Mouse (Mus musculus) ovary, postnatal 36 days (tissue): Measurements from ENCODE around the gene Spp1.
"Not testable (repeated sequence)": the region's sequence is repeated elsewhere in the genome, so short reads cannot be mapped to it uniquely, and the experiment has no call there.

Experiments
- DNase-seq: peaks from one replicate; pipeline ENCODE4 v3.0.0; 2022; ENCODE audit warnings: low spot score, mixed read lengths

Spp1 gene

DNA sequence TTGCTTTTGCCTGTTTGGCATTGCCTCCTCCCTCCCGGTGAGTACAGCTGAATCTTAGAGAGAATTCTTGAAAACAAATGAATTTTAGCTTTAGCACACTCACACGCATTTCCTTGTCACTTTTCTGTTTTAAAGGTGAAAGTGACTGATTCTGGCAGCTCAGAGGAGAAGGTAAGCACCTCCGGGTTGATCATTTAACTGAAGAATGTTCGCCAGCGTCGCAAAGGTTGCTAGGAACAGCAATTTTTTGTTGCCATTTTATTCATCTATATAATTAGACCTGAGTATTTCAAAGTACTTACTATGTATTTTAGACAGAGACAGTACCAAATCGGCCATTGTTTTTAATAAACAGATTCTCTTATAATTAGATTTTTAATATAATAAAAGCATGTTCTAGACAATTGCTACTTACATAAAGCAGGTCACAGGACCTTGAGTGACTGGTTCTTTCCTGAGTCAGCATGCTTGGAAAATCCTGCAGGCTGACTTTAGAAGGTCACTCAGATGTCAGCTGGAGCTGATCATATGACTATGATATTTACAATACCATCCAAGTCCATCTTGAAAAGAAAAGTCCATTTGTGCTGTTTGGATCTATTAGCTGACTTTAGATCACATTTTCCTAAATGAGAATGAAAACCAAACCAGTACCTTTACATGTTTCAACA lies 1.6 kb downstream of the Spp1 start:
- no peak for DNase-seq

DNA sequence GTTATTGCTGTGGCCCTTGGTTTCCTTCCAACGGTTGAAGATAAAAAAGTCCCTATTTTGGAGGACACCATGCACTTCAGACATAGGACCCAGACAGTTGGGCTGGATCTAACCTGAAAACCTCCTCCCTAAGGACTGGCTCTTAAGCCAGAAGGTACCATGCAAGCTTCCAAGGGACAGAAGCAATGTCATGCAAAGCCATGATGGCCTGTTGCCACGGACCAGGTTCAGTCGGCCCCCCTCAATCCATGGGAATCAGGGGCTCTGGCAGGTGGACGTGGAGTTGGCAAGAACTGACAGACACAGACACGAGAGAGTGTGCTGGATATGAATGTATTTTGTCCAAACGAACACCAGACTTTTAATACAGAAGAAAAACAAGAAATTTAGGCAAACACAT lies 7.5 kb downstream of the Spp1 start:
- no peak for DNase-seq

DNA sequence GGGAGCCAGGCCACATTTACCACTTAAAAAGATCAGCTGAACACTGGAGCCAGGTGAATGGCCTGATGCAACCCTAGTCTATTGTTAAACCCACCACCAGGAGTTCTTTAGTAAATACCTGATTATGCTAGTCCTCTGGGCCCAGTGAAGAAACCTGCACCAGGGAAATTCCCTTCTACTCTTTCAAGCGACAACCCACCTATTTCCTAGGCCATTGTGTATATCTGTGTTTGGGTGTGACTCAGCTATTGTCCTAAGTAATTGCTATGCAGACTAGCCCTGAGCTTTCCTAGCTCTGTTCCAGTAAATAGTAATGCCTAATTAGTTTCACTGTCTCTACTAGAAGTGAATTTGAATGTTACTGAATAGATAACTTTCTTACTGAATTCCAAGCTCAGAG lies 7.9 kb downstream of the Spp1 start:
- no peak for DNase-seq

DNA sequence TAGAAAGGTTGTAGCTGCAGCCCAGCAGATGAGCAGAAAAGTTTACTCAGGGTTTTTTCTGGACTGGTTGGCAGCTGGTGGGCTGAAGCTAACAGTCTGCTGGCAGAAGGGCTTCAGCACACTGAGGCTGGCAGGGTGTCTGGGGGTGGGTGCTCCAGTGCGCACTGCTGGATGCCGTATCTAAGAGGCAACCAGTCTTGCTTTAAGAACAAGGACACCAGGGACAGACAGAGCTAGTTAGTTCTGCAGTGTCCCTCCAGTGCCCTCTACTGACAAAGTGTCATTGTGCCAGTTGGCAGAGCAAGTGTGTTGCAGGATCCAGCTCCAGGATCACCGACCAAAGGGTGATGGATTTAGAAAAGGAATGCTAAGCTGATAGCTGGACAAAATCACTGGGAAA lies 11.2 kb downstream of the Spp1 start:
- DNase-seq, result peak; percentile 45

DNA sequence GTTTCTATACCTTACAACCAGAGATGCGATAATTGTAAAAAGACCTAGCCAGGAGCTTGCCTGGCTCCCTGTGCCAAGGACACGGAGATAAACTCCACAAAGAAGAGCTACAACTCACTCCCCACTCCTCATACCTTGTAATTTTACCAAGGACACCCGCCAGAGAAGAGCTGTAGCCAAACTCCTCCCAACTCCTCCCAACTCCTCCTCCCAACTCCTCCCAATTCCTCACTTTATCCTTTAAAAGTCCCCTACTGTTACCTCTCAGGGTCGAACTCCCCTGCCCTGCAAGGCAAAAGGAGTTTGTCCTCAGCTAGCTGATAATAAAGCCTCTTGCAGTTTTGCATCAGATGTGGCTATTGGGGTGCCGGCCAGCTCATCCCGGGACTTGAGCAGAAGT lies 13.4 kb downstream of the Spp1 start:
- DNase-seq, result not testable (repeated sequence)

DNA sequence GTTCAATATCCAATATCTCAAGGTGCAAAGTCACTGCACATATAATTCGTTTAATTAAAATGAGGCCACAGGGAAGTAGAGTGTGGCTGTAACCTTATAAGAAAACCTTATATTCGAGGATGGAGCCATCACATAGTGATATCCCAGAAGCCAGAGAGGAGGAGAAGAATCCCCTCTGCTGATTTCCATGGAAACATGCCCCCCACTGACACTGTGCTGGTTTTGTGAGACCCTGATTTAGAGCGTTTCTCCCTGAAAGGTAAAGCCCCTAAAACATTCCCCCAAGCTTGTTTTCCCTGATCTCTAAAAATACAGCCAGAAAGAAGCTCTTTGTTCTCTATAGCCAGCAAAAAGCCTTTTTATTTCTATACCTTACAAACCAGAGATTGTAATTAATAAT lies 14.6 kb downstream of the Spp1 start:
- DNase-seq, result no peak

DNA sequence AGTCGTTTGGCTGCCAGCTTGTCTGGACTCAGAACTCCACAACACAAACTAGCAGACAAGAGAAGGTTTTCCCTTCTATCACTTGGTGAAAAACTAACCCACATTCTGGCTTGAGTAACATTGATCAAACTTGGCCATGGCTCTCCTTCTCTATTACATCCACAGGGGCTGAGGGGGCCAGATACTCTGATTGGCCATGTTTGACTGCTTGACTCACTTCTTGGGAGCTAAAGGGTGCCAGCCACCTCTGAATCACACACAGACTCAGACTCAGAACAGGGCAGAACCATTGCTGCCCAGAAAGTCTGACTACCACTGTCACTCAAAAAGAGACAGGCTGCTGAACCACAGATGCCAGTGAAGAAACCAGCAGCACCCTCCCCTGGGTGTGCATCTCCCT lies 18.2 kb downstream of the Spp1 start:
- DNase-seq, result no peak

DNA sequence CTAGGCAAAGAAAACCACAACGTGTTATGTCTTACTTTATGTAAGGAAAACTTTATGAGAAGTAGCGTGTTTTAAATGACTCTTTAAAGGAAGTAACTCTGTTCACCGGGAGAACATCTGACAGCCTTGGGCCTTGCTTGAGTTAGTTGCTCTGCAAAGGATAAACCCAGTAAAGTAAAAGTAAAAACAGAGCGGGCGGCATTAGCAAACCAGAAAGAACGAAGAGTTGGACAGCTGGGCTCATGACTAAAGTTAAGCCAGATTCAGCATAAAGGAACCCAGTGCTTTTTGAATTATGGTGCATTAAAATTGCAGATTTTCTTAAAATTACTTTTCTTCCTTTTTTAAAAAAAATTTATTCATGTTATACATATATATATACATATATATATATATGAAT lies 19.6 kb downstream of the Spp1 start:
- no peak for DNase-seq

DNA sequence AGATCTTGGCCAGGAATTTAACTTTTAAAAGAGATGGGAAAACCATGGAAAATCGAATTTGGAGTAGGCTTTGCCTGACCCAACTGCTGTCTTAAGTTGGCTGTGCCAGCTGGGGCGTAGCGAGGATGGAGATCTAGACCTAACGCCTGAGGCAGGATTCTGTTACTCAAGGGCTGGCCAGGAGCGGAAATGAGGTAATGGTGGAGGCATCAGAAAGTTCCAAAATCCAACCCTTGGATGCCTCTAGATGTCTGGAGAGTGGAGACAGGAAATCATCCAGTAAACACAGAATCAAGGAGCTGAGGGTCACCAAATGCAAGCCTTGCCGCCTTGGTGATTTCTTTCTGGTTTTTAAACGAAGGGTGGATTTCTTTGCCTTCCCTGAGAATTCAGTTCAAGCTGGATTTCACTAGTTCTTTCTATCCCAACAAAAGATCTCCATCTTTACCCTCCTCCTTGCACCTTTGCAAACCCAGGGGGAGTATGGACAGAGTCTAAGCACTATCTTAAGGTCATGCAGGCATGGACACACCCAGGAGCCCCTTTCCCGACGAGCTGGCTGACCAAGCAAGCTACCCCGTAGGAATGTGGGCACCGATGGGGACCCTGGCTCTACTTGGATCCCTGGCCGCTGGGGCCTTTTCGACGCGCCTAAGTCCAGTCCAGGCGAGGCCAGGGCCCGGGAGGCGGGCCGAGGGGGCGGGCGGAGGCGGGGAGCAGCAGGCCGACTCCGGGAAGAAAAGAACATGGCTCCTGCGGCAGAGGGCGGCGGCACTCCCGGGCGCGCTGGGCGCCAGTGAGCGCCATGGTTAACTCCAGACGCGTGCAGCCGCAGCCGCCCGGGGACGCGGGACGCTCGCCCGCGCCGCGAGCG lies 24.2 kb downstream of the Spp1 start, which contains the start of gene Pkd2:
Gene Pkd2 (plus strand): TSS at position 619 of the 874 bp plus-strand sequence.
- DNase-seq, result peak; percentile 85

DNA sequence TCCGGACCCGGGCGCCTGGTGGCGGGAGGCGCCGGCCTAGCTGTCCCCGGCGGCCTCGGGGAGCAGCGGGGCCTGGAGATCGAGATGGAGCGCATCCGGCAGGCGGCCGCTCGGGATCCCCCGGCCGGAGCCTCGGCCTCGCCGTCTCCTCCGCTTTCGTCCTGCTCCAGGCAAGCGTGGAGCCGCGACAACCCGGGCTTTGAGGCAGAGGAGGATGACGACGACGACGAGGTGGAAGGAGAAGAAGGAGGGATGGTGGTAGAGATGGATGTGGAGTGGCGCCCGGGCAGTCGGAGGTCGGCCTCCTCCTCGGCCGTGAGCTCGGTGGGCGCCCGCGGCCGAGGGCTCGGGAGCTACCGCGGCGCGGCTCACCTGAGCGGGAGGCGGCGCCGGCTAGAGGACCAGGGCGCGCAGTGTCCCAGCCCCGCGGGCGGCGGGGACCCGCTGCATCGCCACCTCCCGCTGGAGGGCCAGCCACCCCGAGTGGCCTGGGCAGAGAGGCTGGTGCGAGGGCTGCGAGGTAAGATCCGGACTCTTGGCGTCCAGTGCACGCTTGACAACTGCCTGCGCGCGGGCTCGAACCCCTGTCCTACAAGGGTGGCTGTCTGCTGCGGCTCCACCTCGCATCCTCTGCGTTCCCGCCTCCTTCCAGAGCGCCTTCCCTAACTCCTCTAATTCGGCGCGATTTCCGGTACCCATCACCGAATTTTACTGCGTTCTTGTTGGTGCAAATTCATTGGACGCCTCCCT lies 25.0 kb downstream of the Spp1 start:
- DNase-seq, result peak; percentile 58

DNA sequence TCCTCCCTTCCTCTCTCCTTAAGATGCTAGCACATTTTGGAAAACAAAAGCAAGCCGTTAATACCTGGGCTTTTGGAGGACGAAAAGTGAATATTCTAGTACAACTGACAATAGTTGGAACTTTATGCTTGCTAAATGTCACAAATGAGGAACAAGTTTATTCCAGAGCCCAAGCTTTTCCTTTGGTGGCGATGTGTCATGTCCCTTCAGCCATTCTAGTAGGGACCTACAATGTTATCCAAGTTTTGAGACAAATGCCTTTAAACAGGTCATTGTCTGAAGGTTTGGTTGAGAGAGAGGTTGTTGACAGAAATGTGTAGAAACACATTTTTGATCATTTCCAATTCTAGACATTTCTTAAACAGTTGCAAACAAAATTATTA lies 25.5 kb downstream of the Spp1 start:
- no peak for DNase-seq

DNA sequence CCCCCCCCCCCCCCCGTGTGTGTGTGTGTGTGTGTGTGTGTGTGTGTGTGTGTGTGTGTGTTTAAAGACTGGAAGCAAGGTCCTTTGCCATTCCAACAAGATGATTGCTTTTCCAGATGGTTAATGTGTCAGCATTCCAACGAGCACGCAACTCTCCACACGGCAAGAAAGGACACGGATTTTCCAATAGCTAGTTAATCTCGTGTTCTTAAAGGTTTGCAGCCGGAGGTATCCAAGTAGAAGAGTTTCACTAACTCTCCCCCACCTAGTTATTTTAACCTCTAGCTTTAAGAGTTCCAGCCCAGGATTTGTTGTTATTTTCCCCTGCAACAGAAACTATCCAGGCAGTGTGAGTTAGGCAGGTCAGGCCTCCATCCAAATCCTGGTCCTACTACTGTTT lies 25.9 kb downstream of the Spp1 start:
- no peak for DNase-seq

DNA sequence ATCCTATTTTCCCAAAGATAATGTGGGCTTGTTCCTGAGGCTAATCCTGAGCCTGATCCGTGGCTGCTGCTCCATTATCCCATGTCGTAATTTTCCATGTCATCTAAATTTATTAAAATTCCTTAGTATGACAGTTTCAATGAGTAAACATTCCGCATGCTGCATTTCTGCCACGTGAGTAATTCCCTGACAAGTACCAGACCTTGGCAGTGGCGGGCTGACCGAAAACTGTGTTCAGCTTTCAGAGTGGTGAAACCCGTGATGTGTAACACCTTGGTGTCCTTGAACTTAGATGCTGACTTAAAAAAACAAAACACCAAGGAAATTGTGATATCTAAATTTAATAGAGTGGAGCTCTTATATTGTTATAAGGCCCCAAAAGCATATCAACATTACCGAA lies 30.4 kb downstream of the Spp1 start:
- DNase-seq, result no peak

DNA sequence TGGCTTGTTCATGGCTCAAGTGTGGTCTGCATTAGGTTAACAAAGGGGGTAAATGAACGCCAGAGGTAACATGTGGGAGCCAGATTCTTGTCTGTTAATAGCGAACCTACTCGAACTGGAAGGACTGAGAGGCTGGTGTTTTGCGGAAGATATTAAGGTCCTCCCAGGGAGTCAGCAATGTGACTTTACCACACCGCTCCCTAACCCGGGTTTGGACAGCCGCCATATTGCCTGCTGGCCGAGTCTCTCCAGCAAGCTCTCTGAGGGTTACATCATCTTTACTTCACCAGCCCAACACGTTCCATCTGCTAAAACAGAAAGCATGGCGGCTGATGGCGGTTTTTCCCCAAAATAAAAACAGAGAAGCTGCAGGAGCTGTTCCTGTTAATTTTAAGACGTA lies 30.8 kb downstream of the Spp1 start:
- peak; percentile 24 for DNase-seq

DNA sequence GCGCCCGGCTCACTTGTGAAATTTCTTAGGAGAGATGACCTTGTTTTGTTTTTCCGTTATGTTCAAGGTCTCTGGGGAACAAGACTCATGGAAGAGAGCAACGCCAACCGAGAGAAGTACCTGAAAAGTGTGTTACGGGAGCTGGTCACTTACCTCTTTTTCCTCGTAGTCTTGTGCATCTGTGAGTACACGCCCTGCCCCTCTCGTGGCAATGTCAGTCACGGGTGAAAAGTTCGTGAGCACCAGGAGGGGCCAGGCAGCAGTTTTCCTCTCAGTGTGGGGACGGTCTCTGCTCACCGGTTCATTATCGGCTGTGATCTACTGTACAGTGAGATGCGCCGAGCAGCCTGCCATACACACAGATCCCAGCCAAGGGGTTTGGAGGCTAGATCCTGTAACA lies 31.9 kb downstream of the Spp1 start:
- DNase-seq, result no peak

DNA sequence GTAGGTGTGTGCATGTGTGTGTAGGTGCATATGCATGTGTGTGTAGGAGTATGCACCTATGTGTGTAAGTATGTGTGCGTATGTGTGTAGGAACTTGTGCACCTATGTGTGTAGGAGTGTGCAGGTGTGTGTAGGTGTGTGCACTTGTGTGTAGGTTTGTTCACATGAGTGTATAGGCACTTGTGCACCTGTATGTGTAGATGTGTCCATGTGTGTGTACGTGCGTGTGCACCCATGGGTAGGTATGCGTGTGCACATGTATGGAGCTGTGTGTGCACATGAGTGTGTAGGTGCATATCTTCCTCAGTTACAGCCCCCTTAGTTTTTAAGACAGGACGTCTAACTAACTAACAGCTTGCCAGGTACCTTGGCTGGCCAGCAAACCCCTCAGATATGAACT lies 33.7 kb downstream of the Spp1 start:
- no peak for DNase-seq

DNA sequence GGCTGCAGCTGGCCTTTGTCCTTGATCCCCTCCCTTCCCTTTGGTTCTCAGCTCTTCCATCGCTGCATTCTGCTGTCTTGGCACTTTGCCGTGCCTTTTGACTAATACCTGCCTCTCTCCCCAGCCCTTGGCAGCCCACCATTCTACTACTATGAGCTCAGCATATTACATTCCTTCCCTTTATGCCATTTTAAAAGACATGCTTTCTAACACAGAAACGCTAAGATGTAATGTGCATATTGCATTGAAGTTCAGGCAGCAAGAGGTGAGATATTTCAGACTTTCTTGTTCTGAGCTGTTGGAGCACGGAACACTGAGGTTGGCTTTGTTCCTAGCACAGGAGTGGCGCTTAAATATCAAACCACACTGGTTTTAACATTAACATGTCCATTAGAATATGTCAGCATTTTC lies 36.1 kb downstream of the Spp1 start:
- no peak for DNase-seq

DNA sequence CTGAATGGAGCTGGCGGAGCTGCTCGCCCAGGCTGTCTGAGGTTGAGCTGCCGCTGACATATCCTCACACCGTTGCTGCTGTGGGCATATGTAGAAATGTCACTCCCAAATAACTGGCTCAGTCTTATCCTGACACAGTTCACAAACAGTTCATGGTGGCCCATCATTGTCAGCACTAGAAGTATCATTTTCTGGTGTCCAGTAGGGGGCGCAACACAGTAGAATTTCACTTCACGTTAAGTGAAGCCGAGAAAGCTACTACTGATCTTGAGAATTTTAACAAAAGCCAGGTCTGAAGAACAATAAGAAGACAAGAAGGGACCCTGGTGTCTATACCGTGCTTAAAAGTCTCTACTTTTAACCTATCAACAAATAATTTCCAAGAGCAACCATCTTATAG lies 37.5 kb downstream of the Spp1 start:
- no peak for DNase-seq

DNA sequence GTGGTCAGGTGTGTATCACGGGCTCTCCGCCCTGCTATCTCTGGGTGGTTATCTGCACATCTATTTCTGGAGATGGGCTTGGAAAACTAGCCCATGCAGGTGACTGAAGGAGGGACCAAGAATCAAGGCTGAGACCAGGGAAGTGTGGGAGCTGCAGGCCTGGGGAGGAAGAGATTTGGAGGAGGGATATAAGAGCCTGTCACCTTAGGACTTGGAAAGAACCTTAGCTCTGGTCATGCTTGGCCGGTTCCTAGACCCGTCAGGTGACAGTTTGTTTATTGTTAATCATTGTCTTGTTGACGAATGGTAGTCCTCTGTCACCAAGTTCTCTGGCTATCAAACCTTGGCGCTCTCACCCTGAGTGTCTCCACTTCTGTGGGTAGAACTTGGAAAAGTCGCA lies 45.4 kb downstream of the Spp1 start:
- DNase-seq, result no peak

DNA sequence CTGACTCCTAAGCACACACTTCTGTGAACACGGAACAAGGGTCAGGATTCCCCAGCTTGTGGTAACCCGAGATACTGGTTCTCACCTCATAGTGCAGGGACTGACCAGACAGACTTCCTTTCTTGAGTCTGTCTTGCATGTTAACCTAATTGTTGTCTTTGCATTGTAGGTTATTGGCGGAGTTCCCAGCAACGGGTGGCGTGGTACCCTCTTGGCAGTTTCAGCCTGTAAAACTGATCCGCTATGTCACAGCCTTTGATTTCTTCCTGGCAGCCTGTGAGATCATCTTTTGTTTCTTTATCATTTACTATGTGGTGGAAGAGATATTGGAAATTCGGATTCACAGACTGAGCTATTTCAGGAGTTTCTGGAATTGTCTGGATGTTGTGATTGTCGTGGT lies 47.9 kb downstream of the Spp1 start:
- DNase-seq, result no peak
